Mouse (Mus musculus) myocyte (in vitro differentiated cells): ENCODE results near the gene Sowaha.
A peak's percentile ranks its signal among the peaks of the same experiment; 100 is the strongest.

Source experiments
- POLR2A ChIP-seq: IDR thresholded peaks from one replicate; pipeline ENCODE4 v1.6.1; 2011; ENCODE audit warnings: low read depth, mild to moderate bottlenecking, control low read depth, moderate library complexity; ENCODE audit not compliant: insufficient read length
- USF1 ChIP-seq: IDR thresholded peaks from one replicate; pipeline ENCODE4 v1.6.1; 2011; ENCODE audit warnings: low read depth, mild to moderate bottlenecking, control low read depth, moderate library complexity

GRCm38 (mm10) chr11:53519207-53520121, 39.4 kb upstream of the Sowaha start, which contains the start of gene Sept8:
- TF ChIP-seq POLR2A (peak; percentile 69), USF1 (no peak)
